Mouse (Mus musculus) hindbrain, embryonic 12.5 days (tissue): ENCODE measurements around the gene Pnmt. TPM values are rescaled to one million over a fixed set of nuclear protein-coding genes. Genes with fewer than 3 reads are reported as not detected.

Experiments used
- ATAC-seq: fragments of 200-750 bp; cut with Nextera tagmentation; 2 replicates; pipeline ENCODE4 v1.8.0; 2017; ENCODE audit warnings: moderate TSS enrichment; ENCODE audit not compliant: low FRiP score
- H3K27ac ChIP-seq: fragments of 300-500 bp; sonication (generic); 2 replicates; pipeline ENCODE4 v1.5.1; 2016; ENCODE audit warnings: mild to moderate bottlenecking
- H3K27me3 ChIP-seq: fragments of 300-500 bp; sonication (generic); 2 replicates; pipeline ENCODE4 v1.6.1; 2016; ENCODE audit warnings: mild to moderate bottlenecking
- H3K36me3 ChIP-seq: fragments of 300-500 bp; sonication (generic); 2 replicates; pipeline ENCODE4 v1.6.1; 2016; ENCODE audit warnings: mild to moderate bottlenecking
- H3K4me1 ChIP-seq: fragments of 300-500 bp; sonication (generic); 2 replicates; pipeline ENCODE4 v1.6.1; 2016
- H3K4me2 ChIP-seq: fragments of 300-500 bp; sonication (generic); replicated peaks from 2 replicates; pipeline ENCODE4 v1.6.1; 2016; ENCODE audit warnings: mild to moderate bottlenecking
- H3K4me3 ChIP-seq: fragments of 300-500 bp; sonication (generic); 2 replicates; pipeline ENCODE4 v1.5.1; 2016; ENCODE audit warnings: mild to moderate bottlenecking
- H3K9ac ChIP-seq: fragments of 300-500 bp; sonication (generic); 2 replicates; pipeline ENCODE4 v1.6.1; 2016; ENCODE audit warnings: mild to moderate bottlenecking, moderate library complexity
- H3K9me3 ChIP-seq: fragments of 300-500 bp; sonication (generic); replicated peaks from 2 replicates; pipeline ENCODE4 v1.6.1; 2016; ENCODE audit warnings: mild to moderate bottlenecking
- WGBS: fragments of 180-500 bp; shearing (Covaris S2); methylation state at CpG from one replicate; pipeline ENCODE4 v1.1.7; 2016; 5-methylcytosine and 5-hydroxymethylcytosine counted together
- polyA plus RNA-seq: library from polyadenylated mRNA; unstranded; fragments of >200 nt; fragmentation: Nextera tagmentation; extraction: Ambion mirVana; gene quantifications from 2 replicates; pipeline ENCODE4 v1.2.1, GENCODE M21; 2016

Pnmt gene
- 1.0 and 1.1 TPM in 2 replicates for polyA plus RNA-seq

- no peaks in the 10 kb centered on the region for H3K9me3 ChIP-seq
- peak within 1 kb of the TSS; percentile 23; the same call in 1 of the 2 replicates for H3K4me2 ChIP-seq
- peak within 1 kb of the TSS; percentile 32; the same call in 1 of the 2 replicates for H3K9ac ChIP-seq
- ATAC-seq, result no peak
- peaks cover 1% of the 10 kb centered on the region for H3K36me3 ChIP-seq
- no peak within 1 kb of the TSS for H3K4me3 ChIP-seq
- WGBS, result 52% methylated on average over 25 of the region's 25 CpGs
- H3K4me1 ChIP-seq, result peaks cover 11% of the 10 kb centered on the region; the same call in 1 of the 2 replicates
- H3K27ac ChIP-seq, result no peak within 1 kb of the TSS
- H3K27me3 ChIP-seq, result peaks cover 65% of the 10 kb centered on the region
Measured at GRCm38 (mm10) chr11:98385638-98386585, at the start of gene Pnmt. Gene Pnmt (plus strand): TSS chr11:98386450.

- peak overlapping the region; percentile 90 for H3K4me2 ChIP-seq
- H3K9ac ChIP-seq, result peak overlapping the region; percentile 67
- no peaks in the 10 kb centered on the region for H3K9me3 ChIP-seq
- H3K36me3 ChIP-seq, result no peaks in the 10 kb centered on the region
- peaks cover 48% of the 10 kb centered on the region for H3K4me1 ChIP-seq
- H3K27me3 ChIP-seq, result peaks cover 94% of the 10 kb centered on the region
- peak overlapping the region; percentile 47 for H3K4me3 ChIP-seq
- ATAC-seq, result no peak
- H3K27ac ChIP-seq, result peak overlapping the region; percentile 79
- WGBS, result 1% methylated on average over 46 of the region's 57 CpGs
Measured at GRCm38 (mm10) chr11:98338507-98338961, 47.7 kb upstream of the Pnmt start.

- Histone ChIP-seq H3K9me3 (no peaks in the 10 kb centered on the region), H3K36me3 (no peaks in the 10 kb centered on the region), H3K4me3 (peak overlapping the region; percentile 47), H3K4me2 (peak overlapping the region; percentile 90), H3K9ac (peak overlapping the region; percentile 67; the same call in 1 of the 2 replicates), H3K4me1 (peaks cover 42% of the 10 kb centered on the region), H3K27ac (peak overlapping the region; percentile 79), H3K27me3 (peaks cover 94% of the 10 kb centered on the region)
- ATAC-seq, result 0 out of 2 replicates have a peak, but pooled peaks have one; percentile 11
- WGBS, result under 1% methylated on average over 19 of the region's 19 CpGs
Measured at GRCm38 (mm10) chr11:98339071-98339501, 47.2 kb upstream of the Pnmt start.

- Histone ChIP-seq H3K27me3 (peaks cover 91% of the 10 kb centered on the region), H3K9ac (no peak overlapping the region), H3K4me1 (peaks cover 35% of the 10 kb centered on the region), H3K36me3 (no peaks in the 10 kb centered on the region), H3K9me3 (no peaks in the 10 kb centered on the region), H3K4me2 (peak overlapping the region; percentile 90), H3K27ac (peak overlapping the region; percentile 79; the same call in 1 of the 2 replicates), H3K4me3 (peak overlapping the region; percentile 47)
- peak; percentile 18 for ATAC-seq
- WGBS, result 4% methylated on average over 11 of the region's 11 CpGs
Measured at GRCm38 (mm10) chr11:98339679-98340287, 46.5 kb upstream of the Pnmt start.

GRCm38 (mm10) chr11:98340597-98340996, 45.7 kb upstream of the Pnmt start:
- 6% methylated on average over 4 of the region's 4 CpGs for WGBS
- no peak for ATAC-seq
- no peak overlapping the region for H3K27ac ChIP-seq
- H3K4me3 ChIP-seq, result no peak overlapping the region
- no peak overlapping the region for H3K4me2 ChIP-seq
- peaks cover 35% of the 10 kb centered on the region for H3K4me1 ChIP-seq
- no peaks in the 10 kb centered on the region for H3K9me3 ChIP-seq
- peaks cover 91% of the 10 kb centered on the region for H3K27me3 ChIP-seq
- no peak overlapping the region for H3K9ac ChIP-seq
- H3K36me3 ChIP-seq, result no peaks in the 10 kb centered on the region

- Histone ChIP-seq H3K27ac (no peak overlapping the region), H3K9ac (no peak overlapping the region), H3K4me1 (peaks cover 35% of the 10 kb centered on the region), H3K4me2 (no peak overlapping the region), H3K9me3 (no peaks in the 10 kb centered on the region), H3K4me3 (no peak overlapping the region), H3K27me3 (peaks cover 91% of the 10 kb centered on the region), H3K36me3 (no peaks in the 10 kb centered on the region)
- ATAC-seq, result no peak
- WGBS, result 58% methylated on average over 4 of the region's 4 CpGs
Measured at GRCm38 (mm10) chr11:98341174-98341573, 45.1 kb upstream of the Pnmt start.

GRCm38 (mm10) chr11:98342000-98342945, 44.0 kb upstream of the Pnmt start:
- ATAC-seq, result peak; percentile 30; the same call in 1 of the 2 replicates
- WGBS, result 2% methylated on average over 29 of the region's 29 CpGs
- H3K9me3 ChIP-seq, result no peaks in the 10 kb centered on the region
- no peaks in the 10 kb centered on the region for H3K36me3 ChIP-seq
- peaks cover 35% of the 10 kb centered on the region for H3K4me1 ChIP-seq
- H3K9ac ChIP-seq, result peak overlapping the region; percentile 5; the same call in 1 of the 2 replicates
- H3K4me3 ChIP-seq, result peak overlapping the region; percentile 6
- H3K4me2 ChIP-seq, result peak overlapping the region; percentile 48
- peak overlapping the region; percentile 23; the same call in 1 of the 2 replicates for H3K27ac ChIP-seq
- peaks cover 91% of the 10 kb centered on the region for H3K27me3 ChIP-seq

GRCm38 (mm10) chr11:98345253-98345652, 41.0 kb upstream of the Pnmt start:
- H3K27me3 ChIP-seq, result peaks cover 92% of the 10 kb centered on the region
- H3K4me2 ChIP-seq, result peak overlapping the region; percentile 42
- 2% methylated on average over 14 of the region's 14 CpGs for WGBS
- no peak for ATAC-seq
- peaks cover 30% of the 10 kb centered on the region for H3K4me1 ChIP-seq
- H3K27ac ChIP-seq, result no peak overlapping the region
- H3K4me3 ChIP-seq, result no peak overlapping the region
- H3K9ac ChIP-seq, result no peak overlapping the region
- no peaks in the 10 kb centered on the region for H3K9me3 ChIP-seq
- H3K36me3 ChIP-seq, result no peaks in the 10 kb centered on the region

GRCm38 (mm10) chr11:98346168-98346567, 40.1 kb upstream of the Pnmt start:
- Histone ChIP-seq H3K4me2 (no peak overlapping the region), H3K27ac (no peak overlapping the region), H3K9me3 (no peaks in the 10 kb centered on the region), H3K27me3 (peaks cover 94% of the 10 kb centered on the region), H3K4me1 (peaks cover 27% of the 10 kb centered on the region), H3K4me3 (no peak overlapping the region), H3K36me3 (no peaks in the 10 kb centered on the region), H3K9ac (no peak overlapping the region)
- no peak for ATAC-seq
- WGBS, result 12% methylated on average over 9 of the region's 9 CpGs

- Histone ChIP-seq H3K9me3 (no peaks in the 10 kb centered on the region), H3K4me1 (peaks cover 21% of the 10 kb centered on the region), H3K4me2 (peak overlapping the region; percentile 84), H3K9ac (no peak overlapping the region), H3K4me3 (peak overlapping the region; percentile 46; the same call in 1 of the 2 replicates), H3K36me3 (no peaks in the 10 kb centered on the region), H3K27ac (no peak overlapping the region), H3K27me3 (peaks cover 94% of the 10 kb centered on the region)
- WGBS, result 5% methylated on average over 12 of the region's 12 CpGs
- ATAC-seq, result no peak
Measured at GRCm38 (mm10) chr11:98347385-98348082, 38.7 kb upstream of the Pnmt start.
